Mouse (Mus musculus) heart, adult 8-10 months (tissue): ENCODE measurements at regions not wholly inside any gene's neighbourhood (a gene's known extent, or its start where the extent isn't known, plus 50 kb on each side); places are given as distances from the start of the nearest gene placed in this dataset.

Source experiments
- DNase-seq: peaks from one replicate; pipeline ENCODE4 v3.0.0; 2022; ENCODE audit warnings: low spot score

DNA sequence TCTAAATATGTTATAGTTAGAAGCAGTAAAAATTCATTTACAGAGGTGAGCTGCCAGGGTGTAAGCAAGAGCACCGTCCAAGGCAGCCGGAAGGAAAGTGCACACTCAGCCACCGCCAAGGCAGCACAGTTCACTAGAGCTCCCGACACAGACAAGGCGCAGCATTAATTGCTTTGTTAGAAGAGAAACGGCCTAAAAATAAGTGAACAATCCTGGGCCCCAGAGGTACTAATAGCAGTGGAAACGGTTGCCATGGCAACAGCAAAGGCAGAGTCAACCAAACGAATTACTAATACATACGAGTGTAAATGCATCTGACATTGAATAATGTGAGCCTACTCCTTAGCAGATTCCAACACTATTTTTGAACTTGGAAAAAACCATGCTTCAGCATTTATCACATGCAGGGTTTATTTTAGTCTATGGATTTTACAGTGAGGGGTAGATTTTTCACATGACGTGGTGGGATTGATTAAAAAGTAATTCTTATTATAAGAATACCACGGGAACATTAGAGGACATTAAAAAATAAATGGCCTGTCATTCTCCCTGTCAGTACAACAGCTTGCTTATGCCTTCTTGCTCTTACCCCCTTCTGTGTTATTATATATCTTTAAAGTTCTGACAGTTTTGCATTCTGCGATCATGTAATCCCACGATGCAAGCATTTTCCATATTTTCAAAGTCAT lies 62.5 kb downstream of the Cavin4 start:
- DNase-seq, result no peak

GRCm38 (mm10) chr4:48726349-48726835 lies 63.1 kb downstream of the Cavin4 start:
- DNase-seq, result no peak

DNA sequence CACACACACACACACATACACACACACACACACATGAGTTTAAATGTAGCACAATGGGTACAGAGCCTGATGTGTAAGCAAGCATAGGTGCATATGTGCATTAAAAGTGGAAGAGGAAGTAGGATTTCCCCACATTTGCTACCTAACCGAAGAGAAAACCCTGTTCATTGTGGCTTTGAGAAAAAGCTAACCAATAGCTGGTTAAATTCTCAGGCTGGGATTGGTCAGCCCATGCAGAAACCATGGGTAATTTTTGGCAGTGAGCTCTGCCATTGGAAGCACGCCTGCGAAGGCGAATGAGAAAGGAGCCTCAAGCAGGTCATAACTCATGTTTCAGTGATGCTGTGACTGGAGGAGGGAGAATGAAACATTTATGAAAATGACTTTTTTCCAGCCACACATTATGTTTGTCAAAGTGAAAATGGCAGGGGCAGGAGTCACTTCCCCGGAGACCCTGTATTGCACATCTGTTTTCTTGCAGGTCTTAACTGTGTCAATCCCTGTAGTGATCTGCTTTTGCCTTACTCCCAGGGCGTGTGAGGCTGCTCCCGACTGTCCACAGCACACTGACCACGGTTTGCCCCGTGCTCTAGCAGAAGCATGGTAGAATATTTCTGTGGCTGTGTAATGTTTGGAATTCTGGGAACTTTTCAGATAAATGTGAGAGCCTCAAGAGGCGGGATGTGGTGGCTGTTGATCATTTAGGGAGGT lies 71.7 kb downstream of the Cavin4 start:
- no peak for DNase-seq

DNA sequence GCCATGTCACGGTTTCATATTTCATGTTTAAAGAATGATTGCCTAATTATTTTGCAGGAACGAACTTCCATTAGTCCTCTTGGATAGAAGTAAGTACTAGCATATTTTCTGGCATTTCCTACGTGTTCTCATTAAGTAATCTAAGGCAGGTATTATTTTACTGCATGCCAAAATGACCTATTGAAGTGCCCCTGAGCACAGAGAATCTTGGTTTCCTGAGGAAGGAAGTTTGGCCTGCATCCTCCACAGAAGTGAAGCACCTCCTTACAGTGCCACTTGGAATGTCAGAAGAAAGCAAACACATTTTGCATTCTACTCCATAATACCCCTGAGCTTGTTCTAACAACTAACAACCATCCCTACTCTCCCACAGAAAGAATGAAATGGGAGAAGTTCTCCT lies 82.9 kb downstream of the Cavin4 start:
- no peak for DNase-seq

GRCm38 (mm10) chr4:48749566-48749965 lies 86.3 kb downstream of the Cavin4 start:
- no peak for DNase-seq

- no peak for DNase-seq
These were observed 86.8 kb downstream of the Cavin4 start for GRCm38 (mm10) chr4:48750087-48750486.

GRCm38 (mm10) chr4:48754466-48755171 lies 91.3 kb downstream of the Cavin4 start:
- DNase-seq, result peak; percentile 72

- no peak for DNase-seq
These were observed 97.3 kb downstream of the Cavin4 start for GRCm38 (mm10) chr4:48760625-48761024.

- no peak for DNase-seq
These were observed 103.1 kb downstream of the Cavin4 start for GRCm38 (mm10) chr4:48766458-48766857.

GRCm38 (mm10) chr4:48770403-48770953 lies 107.2 kb downstream of the Cavin4 start:
- DNase-seq, result no peak

DNA sequence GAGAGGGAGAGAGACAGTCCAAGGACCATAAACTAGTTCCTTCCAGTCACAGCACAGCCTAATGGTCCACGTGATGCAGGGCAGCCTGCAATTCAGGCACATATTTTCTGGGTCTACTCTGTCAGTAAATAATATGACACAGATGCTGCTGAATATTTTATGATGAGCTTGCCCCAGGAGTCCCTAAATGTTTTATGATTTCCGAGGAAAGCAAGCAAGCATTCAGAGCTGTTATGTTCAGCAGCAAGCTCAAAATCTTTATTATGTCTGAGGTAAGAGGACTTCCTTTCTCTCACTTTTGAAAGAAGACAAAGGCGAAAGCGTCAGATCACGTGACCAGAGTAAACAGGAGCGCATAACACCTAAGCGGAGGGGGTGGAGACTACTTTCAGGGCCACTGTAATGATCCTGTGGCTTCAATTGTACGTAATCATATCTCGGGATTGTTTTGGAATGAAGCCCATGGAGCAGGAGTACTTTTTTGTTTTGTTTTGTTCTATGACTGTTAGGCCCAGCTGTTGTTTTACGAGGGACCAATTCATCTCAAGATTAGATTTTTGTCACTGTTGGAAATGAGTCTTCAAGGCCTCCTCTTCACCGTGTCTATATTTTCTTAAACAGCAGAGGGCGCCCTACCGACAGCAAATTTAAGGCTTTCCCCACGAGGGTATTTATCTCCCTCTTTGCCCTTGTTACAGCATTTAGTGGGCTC lies 107.8 kb downstream of the Cavin4 start:
- peak; percentile 13 for DNase-seq

GRCm38 (mm10) chr4:48771836-48772235 lies 108.5 kb downstream of the Cavin4 start:
- no peak for DNase-seq

- peak; percentile 33 for DNase-seq
These were observed 116.0 kb downstream of the Cavin4 start for GRCm38 (mm10) chr4:48779202-48779905.

DNA sequence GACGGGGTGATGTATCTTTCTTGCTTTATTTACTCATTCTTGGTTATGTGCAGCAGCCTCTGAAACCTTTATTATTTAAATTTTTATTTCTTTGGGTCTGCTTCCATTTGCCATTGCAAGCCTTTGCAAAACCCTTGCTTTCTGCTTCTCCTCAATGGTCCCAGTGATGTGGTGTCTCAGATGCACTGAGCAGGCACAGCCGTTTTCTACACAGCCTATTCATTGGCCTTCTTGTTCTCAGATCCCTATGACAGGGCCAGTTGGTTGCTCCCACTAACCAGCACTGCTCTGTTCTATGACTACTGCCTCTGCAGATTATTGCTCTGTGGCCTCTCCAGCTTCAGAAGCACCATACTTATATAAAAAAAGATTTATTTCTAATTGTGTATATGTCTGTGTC lies 116.6 kb downstream of the Cavin4 start:
- DNase-seq, result no peak

GRCm38 (mm10) chr4:48781099-48781498 lies 117.8 kb downstream of the Cavin4 start:
- DNase-seq, result no peak

- DNase-seq, result no peak
These were observed 119.4 kb downstream of the Cavin4 start for GRCm38 (mm10) chr4:48782686-48783085.

GRCm38 (mm10) chr4:48791096-48791495 lies 127.8 kb downstream of the Cavin4 start:
- peak; percentile 48 for DNase-seq

DNA sequence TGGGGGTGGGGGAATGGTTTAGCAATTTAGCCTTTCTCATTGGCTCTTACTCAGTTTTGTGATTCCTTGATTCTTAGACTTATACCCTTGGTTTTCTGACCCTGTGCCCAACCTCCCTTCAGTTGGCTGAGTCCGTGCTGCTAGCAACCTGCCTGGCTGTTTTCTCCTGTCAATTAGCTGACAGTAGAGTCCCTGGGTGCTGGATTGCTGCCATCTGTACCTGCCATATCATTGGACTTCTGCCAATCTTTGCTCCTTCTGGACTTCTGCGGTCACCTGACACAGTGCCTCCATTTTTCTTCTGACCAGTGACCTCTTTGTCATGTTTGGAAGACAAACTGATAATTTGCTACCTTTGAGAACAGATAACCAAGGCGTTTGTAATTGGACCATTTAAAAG lies 140.5 kb downstream of the Cavin4 start:
- DNase-seq, result no peak

DNA sequence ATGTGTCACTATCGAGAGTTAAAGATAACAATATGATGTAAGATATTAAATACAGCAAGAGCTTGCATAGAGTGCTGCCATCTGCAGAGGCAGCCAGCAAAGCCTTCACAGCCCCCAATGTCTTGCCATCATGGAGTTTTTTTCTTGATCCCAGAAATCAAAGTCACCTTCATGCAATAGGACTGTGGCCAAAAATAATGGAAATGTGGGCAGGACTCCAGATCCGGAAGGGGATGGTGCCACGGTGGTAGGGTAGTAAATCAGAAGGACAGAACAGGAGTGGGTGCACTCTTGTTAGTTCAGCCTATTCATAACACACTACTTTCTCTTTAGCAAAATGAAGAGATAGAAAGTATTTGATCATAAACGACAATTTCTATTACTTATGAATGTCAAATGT lies 145.3 kb downstream of the Cavin4 start:
- no peak for DNase-seq

DNA sequence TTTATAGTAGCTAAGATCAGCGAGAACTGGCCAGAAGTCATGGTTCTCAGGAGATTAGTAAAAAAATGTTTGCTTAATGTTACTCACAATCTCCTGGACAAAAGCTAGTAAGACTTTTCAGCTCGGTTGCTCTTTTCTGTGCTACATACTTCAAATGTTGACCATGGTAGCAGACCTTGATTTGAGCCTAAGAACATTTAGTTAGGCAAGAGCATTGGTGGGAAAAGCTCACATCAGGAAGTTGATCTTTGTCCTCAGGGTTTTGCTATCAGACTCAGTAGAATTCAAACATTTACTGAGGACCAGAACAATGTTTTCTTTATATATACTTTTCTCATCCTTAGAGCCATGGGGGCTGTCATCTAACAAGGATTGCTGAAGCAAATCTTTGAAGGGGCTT lies 170.4 kb downstream of the Cavin4 start:
- no peak for DNase-seq

GRCm38 (mm10) chr4:48842777-48843214 lies 179.5 kb downstream of the Cavin4 start:
- peak; percentile 32 for DNase-seq
